Mouse (Mus musculus) urinary bladder, adult 2 months (tissue): ENCODE results near the gene 2310034G01Rik. TPM values are rescaled to one million over a fixed set of nuclear protein-coding genes. Genes with fewer than 3 reads are reported as not detected.

Experiments
- DNase-seq: peaks from one replicate; pipeline ENCODE4 v3.0.0; 2022; ENCODE audit warnings: low spot score
- polyA plus RNA-seq: library from polyadenylated mRNA; depleted of rRNA; stranded (reverse); fragments of >200 nt; gene quantifications from 2 replicates; pipeline ENCODE4 v1.2.3, GENCODE M21; 2012

Gene 2310034G01Rik
- polyA plus RNA-seq, 1 experiment, result 3.0 TPM

DNA sequence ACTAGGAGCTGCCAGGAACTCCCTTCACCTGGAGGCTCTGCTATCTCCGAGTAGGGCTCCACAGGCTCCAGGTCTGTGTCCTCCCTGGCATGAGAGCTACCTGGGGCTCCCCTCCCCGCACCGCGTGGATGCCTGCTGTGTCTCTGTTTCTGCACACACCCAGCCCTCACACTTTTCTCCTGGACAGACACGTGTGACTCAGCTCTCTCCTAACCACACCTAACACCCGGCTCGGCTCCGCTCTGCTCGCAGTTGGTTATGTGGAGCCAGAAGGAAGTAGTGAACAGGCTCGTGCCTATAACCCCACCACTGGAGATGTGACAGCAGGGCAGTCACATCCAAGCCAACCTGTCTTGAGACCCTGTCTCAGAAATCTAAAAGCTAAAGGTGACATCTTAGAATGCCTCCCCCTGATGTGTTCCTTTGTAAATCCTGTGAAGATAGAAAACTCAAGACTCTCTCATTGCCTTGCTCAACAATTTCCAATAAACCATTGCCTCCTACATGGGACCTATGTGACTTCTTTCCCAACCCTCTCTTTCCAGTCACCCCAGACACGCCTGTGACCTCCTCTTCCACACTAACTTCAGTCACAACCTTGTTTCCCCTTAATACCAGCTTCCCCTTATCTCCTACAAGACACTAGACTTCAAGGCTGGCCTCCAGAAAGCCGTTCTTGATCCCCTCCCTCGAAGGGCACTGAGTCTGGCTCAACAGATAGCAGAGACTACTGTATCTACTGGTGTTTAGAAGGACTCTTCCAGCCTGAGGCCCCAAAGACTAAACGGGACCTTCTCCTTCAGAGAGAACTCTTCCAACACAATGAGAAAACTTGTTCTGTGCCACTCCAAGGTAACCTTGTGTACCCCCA is 35.0 kb downstream of the 2310034G01Rik start:
- peak; percentile 24 for DNase-seq

DNA sequence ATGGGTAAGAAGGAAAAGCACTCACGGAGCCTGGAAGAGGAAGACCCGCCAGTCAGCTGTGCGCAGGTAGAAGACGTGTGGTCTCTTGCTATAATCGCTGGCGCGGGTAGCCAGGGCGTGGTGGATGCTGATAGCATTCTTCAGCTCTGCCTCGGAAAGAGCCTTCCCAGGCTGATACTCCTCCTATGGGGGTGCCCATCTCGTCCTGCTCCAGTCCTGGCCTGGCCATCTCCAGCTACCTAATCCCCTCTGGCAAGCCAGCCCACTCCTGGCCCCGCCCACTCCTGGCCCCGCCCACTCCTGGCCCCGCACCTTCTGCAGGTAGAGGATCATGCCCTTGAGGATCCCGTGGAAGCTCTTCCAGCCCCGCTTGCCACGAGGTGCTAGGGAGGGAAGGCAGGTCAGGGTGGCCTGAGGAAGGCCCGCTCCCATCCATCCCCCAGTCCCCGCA is 35.9 kb downstream of the 2310034G01Rik start:
- DNase-seq, result no peak

DNA sequence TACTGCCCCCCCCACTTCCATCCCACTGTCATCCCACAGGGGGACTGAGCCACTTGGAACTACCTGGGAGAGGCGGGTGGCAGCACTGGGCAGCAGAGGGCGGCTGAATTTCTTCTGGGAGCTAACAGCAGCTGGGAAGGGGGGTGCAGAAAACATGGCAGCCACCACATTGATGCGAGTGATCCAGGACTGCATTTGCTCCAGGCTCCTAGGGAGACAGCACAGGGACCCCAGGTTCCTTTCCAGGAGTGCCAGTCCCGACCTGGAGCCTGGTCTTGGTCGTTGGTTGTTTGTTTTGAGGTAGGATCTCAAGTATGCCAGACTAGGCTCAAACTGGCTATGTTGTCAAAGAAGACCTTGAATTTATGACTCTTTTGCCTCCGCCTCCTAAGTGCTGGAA is 36.5 kb downstream of the 2310034G01Rik start:
- DNase-seq, result peak; percentile 19

DNA sequence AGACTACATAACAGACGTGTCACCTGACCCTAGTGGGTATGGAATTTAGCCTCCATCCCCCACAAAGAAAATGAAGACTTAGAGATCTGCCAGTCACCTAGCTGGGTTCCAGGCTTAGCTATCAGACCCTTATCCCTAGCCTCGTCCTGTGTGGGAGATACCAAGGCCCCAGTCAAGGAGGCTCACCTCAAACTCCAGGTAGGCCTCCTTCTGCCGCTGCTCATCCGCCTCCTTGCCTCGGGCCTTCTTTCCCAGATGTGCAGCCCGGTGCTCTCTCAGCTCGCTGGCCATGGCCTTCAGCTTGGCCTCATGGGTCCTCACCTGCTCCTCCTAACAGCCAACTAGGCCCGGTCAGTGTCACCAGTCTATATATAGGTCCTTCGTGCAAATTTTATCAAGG is 37.0 kb downstream of the 2310034G01Rik start:
- peak; percentile 15 for DNase-seq

DNA sequence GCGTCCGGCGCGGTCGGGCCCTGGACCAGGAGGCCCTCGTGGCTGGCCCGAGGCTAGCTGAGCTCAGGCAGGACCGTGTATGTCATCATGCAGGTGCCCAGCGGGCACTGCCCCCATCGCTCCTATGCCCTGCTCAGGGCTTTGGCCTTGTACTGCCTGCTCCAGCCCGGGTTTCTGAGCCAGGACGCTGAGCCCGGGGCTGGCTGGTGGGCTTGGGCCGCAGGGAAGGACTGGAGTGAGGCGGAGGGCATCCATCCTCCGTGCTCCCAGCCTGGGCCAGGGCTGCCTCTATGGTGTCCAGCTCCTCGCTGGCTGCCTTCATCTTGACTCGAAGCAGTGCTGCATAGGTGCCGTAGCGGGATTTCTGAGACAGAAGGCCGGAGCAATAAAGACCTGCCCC is 37.5 kb downstream of the 2310034G01Rik start:
- peak; percentile 21 for DNase-seq

DNA sequence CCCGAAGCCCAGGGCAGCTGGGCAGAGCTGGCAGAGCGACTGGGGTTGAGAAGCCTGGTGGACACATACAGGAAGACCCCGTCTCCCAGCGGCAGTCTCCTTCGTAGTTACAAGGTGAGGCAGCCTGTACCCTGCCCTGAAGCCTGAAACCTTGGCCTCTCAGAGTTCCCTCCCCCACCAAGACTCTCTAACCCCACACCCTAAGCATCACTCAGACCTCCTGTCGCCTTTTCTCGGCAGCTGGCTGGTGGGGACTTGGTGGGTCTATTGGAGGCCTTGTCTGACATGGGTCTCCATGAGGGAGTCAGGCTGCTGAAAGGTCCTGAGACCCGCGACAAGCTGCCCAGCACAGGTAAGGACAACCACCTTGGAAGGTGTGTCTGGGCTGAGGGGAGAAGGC is 38.8 kb downstream of the 2310034G01Rik start:
- peak; percentile 19 for DNase-seq

DNA sequence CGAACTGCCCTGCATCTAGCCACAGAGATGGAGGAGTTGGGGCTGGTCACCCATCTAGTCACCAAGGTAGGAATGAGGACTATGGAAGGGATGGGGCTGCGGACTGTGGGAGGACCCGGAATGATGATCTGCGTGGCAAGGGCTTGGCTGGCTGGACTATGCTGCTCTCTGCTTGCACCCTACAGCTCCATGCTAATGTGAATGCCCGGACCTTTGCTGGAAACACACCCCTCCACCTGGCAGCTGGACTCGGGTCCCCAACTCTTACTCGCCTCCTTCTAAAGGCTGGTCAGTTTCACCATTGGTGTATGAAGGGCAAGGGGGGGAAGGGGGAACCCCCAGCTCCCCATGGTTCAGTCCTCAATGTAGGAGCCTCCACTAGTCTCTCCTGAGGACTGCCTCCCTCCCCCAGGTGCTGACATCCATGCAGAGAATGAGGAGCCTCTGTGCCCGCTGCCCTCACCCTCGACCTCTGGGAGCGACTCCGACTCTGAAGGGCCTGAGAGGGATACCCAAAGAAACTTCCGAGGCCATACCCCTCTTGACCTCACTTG is 39.7 kb downstream of the 2310034G01Rik start:
- DNase-seq, result no peak

DNA sequence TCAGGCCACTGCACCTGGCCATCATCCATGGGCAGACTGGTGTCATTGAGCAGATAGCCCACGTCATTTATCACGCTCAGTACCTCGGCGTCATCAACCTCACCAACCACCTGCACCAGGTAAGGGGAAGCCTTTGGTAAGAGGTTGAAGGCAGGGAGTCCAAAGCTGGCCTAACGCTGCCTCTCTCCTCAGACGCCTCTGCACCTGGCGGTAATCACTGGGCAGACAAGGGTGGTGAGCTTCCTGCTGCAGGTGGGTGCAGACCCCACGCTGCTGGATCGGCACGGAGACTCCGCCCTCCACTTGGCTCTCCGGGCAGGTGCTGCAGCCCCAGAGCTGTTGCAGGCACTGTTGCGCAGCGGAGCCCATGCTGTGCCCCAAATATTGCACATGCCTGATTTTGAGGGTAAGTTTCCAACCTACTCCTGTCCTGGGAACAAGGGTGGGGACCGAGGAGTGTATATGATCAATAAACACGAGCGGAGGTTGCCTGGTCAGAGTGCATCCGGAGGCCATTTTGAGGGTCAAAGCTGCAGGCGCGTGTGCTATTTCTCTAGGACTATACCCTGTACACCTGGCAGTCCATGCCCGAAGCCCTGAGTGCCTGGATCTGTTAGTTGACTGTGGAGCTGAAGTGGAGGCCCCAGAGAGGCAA is 40.3 kb downstream of the 2310034G01Rik start:
- peak; percentile 21 for DNase-seq

DNA sequence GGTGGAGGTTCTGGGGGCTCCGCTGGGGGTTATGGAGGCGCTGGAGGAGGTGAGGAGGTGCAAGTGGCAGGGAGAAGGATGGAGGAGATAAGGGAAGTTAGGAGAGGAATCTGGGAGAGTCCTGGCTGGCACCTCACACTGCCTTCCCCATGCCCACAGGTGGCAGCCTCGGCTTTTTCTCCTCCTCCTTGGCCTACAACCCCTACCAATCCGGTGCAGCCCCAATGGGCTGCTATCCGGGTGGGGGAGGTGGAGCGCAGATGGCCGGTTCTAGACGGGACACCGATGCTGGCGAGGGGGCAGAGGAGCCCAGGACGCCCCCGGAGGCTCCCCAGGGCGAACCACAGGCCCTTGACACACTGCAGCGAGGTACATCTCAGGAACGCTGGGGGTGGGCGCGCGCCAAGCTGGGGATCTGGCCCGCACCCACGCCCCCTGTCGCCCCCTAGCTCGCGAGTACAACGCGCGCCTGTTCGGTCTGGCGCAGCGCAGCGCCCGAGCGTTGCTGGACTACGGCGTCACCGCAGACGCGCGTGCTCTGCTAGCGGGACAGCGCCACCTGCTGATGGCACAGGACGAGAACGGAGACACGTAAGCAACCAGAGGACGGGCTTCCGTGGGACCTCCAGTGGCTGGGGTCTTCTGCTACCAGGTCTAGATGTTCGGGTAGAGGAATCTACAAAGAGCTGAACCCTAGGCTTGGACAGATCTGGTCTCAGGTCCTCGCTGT is 41.2 kb downstream of the 2310034G01Rik start:
- peak; percentile 73 for DNase-seq

DNA sequence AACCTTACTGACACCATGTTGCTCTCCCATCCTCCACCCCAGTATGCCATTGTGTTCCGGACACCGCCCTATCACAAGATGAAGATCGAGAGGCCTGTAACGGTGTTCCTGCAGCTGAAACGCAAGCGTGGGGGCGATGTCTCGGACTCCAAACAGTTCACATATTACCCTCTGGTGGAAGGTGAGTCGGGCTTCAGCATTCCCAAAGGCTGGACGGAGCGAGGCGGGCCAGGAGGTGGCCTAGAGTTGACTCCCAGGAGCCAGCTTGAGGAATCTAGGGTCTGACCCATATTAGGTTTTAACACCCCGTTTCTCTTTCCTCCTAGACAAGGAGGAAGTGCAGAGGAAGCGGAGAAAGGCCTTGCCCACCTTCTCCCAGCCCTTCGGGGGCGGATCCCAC is 41.8 kb downstream of the 2310034G01Rik start:
- DNase-seq, result peak; percentile 25

DNA sequence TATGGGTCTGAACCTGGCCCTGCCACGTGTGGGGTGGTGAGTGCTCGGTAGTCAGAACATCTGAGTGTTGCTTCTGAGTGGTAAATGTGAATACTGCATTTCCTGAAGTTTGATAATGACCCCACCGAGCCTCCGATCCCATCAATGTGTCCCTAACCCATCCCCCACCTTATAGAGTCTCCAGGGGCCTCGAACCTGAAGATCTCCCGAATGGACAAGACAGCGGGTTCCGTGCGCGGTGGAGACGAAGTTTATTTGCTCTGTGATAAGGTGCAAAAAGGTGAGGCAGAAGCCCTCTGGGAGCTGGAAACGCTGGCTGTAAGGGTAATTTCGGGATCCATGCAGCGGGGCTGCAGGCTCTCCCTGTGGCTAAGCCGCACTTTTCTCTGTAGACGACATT is 42.3 kb downstream of the 2310034G01Rik start:
- DNase-seq, result peak; percentile 19

DNA sequence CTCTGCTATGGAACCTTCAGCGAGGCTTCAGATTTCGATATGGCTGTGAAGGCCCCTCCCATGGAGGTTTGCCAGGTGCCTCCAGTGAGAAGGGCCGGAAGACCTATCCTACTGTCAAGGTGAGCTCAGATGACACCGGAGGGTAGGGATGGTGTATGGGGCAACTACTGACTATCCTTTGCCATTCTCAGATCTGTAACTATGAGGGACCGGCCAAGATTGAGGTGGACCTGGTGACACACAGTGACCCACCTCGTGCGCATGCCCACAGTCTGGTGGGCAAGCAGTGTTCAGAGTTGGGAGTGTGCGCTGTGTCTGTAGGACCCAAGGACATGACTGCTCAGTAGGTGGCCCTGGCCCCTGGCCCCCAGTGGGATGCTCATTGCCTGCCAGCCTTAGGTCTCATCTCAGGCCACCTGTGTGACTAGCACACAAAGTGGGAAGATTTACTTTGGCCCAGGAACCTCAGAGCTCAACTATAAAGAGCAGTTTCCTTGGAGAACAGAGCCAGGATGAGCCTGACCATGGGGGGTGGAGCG is 43.3 kb downstream of the 2310034G01Rik start:
- peak; percentile 17 for DNase-seq

DNA sequence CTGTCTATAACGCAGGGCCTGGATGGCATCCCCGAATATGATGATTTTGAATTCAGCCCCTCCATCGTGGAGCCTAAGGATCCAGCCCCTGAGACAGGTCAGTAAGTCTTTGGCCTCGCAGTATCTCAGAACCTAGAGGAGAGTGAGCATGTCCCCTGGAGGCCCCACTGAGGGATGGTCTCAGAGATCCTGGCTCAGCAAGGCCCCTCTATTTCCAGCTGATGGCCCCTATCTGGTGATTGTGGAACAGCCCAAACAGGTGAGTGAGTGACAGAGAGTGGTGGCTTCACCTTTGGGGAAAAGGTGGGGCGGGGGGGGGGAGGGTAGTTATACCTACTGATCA is 43.9 kb downstream of the 2310034G01Rik start:
- no peak for DNase-seq

DNA sequence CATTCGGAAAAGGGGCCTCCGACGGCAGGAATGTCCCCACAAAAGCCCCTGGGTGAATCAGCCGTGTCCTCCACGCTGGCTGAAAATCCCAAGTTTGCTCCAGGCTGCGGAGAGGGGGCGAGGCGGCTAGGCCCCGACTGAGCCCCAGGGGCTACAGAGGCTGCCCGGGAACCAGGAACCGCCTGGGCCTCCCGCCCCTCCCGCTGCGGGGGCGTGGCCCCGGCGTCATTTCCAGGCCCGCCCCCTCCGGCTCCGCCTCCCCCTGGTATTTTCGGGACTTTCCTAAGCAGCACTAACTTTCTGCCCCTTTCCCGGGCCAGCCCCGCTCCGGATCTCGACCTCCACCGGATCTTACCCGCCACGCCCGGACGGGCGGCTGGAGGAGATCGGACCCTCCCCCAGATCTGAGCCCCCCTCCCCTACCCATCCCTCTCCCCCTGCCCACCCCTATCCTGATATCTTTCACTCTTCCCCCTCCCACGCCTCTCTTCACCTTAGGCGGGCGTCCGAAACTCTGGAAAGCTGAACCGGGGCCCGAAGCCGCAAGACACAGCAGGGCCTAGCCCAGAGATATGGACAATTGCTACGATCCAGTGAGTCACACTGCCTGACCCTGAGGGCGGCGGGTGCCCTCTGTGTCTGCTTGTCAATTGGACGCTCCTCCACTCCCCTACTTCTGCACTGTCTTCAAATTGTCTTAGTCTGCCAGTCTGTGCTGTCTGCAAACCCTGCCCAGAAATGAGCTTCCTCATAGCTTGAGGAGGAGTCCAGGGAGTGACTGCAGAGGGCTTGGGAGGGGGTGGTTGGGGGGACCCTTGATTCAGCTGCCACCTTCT is 44.5 kb downstream of the 2310034G01Rik start:
- DNase-seq, result peak; percentile 81

DNA sequence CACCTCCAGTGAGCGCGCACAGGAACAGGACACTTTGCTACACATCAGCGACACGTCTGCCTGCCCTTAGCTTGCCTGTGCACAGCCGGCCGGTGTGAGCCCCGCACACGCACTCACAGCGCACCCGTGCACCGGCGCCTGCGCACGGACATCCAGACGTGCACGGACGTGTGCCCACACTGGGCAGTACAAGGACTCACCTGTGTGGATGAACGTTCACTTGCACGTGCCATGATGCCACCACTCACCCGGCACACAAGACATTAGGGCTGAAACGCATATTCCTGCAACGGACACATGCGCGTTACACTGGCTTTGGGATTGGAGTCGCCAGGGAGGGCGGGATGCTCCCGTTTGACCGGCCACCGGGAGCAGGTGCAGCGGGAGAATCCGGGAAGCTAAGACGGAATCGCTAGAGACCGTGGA is 45.2 kb downstream of the 2310034G01Rik start:
- DNase-seq, result no peak

DNA sequence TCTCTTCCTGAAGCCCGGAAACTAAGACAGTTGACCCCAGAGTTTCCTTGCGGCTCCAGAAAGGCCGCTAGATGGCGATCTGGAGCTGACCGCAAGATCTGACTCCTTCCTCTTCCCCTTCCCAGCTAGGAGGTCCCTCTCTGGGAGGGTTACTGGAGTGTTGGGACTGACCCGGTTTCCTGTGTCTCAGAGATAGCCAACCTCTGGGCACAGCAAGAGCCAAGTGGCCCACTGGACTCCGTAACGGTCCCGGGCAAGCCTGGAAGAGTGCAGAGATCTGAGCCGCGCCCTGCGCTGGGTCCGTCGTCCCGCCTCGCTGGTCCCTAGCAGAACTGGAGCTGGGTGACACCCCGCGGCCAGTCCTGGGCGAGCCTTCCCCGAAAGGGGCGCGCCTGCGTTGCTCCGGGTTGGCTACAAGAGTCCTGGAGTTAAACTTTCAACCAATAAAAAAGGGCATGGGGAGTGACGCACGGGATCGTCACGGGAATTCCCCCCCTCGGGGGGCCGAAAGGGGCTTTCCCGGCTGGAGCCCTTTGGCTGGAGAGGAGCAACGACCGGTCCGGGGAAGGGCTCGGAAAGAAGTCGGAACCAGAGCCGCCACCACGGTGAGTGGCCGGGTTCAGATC is 45.8 kb downstream of the 2310034G01Rik start, which contains the start of gene Nfkb2:
Gene Nfkb2, plus strand, starts transcription at position 105 of the 626 bp plus-strand sequence.
- peak; percentile 86 for DNase-seq

DNA sequence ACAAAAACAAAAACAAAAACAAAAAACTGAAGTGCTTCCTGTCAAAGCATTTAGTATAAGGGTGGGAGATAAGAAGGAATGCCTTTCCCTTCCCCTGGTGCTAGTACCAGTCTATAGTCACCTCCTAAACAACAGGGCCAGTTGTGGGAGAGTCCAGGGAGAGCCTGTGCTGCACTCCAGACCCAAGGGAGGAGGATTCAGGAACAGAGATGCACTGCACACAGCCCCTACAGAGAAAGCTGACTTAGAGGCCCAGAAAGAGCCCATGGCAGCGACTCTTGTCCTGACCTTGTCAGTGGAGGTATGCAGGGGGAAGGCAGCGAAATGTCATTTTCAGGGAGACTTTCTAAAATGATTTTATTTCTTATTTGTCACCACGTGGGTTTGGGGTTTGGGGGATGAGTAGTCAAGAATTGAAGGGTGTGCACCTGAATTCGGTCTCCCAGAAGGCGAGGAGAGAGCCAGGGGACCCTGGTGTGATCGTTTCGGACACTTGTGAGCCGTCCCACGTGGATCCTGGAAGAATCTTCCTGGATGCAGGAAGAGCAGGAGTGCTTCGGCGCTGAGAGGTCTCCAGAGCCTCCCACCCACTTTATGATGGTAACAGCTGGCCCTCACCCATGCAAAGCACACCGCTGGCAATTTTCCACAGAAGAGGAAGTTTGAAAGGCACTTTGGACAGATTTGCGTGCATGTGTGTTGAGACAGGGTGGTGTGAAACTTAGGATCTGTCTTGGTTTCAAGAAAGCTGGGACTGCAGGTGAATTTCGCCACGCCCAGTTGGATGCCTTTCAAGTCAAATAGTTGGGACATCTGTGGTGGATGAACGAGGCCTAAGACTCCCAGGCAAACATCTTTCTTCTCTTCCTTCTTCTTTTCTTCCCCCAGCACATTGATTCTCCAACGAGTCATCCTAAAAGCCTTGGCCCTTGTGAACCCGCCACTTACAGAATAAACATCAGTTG is 46.6 kb downstream of the 2310034G01Rik start:
- peak; percentile 16 for DNase-seq

DNA sequence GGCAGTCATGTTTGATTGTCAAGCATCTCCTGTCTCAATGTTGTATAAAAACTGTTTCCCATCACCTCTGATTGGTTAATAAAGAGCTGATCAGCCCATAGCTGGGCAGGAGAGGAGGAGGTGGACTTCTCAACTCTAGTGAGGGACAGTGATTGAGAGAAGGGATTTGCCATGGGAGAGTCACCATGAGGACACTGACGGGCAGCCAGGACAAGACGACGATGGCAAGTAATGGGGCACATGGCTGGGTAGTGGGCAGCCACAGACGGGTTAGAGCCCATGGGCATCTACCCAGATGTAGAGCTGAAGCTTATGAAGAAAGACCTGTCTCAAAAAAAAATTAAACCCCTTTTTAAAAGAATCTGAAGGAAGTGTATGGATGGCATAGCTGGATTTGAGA is 47.6 kb downstream of the 2310034G01Rik start:
- peak; percentile 7 for DNase-seq
